Mouse (Mus musculus): Measurements from ENCODE around the gene Gm37419. TPM values are rescaled to one million over a fixed set of nuclear protein-coding genes. Genes with fewer than 3 reads are reported as not detected.

The Gm37419 gene
- polyA plus RNA-seq, 1 experiment: not detected

- H3K9me3 ChIP-seq (ENCODE audit: control insufficient read depth, low read length): no peaks in the 10 kb centered on the region
- no peak overlapping the region for H3K4me3 ChIP-seq (replicated peaks)
- no peaks in the 10 kb centered on the region for H3K27me3 ChIP-seq (ENCODE audit: control insufficient read depth)
- H3K4me1 ChIP-seq (ENCODE audit: control insufficient read depth): peaks cover 2% of the 10 kb centered on the region; the same call in 1 of the 2 replicates
- TF ChIP-seq GATA1 (IDR thresholded peaks at IDR 0.05; ENCODE audit: low read length) (no peak), TAL1 (IDR thresholded peaks at IDR 0.05; ENCODE audit: low read length) (no peak)
- no peaks in the 10 kb centered on the region for H3K36me3 ChIP-seq (ENCODE audit: control insufficient read depth)
These were observed 37.2 kb downstream of the Gm37419 start for GRCm38 (mm10) chr16:24025442-24025841.

GRCm38 (mm10) chr16:24029965-24030672 lies 41.8 kb downstream of the Gm37419 start:
- no peak for TF ChIP-seq GATA1 (IDR thresholded peaks at IDR 0.05; ENCODE audit: low read length)
- no peak for TF ChIP-seq TAL1 (IDR thresholded peaks at IDR 0.05; ENCODE audit: low read length)
- H3K27me3 ChIP-seq (ENCODE audit: control insufficient read depth): no peaks in the 10 kb centered on the region
- no peaks in the 10 kb centered on the region for H3K36me3 ChIP-seq (ENCODE audit: control insufficient read depth)
- peaks cover 2% of the 10 kb centered on the region; the same call in 1 of the 2 replicates for H3K9me3 ChIP-seq (ENCODE audit: control insufficient read depth, low read length)
- peaks cover 2% of the 10 kb centered on the region; the same call in 1 of the 2 replicates for H3K4me1 ChIP-seq (ENCODE audit: control insufficient read depth)
- H3K4me3 ChIP-seq (replicated peaks): no peak overlapping the region

- Histone ChIP-seq H3K27me3 (ENCODE audit: control insufficient read depth) (no peaks in the 10 kb centered on the region), H3K9me3 (ENCODE audit: control insufficient read depth, low read length) (peaks cover 2% of the 10 kb centered on the region; the same call in 1 of the 2 replicates), H3K4me3 (replicated peaks) (no peak overlapping the region), H3K36me3 (ENCODE audit: control insufficient read depth) (no peaks in the 10 kb centered on the region), H3K4me1 (ENCODE audit: control insufficient read depth) (no peaks in the 10 kb centered on the region)
- TF ChIP-seq TAL1 (IDR thresholded peaks at IDR 0.05; ENCODE audit: low read length): no peak
- TF ChIP-seq GATA1 (IDR thresholded peaks at IDR 0.05; ENCODE audit: low read length): no peak
These were observed 45.0 kb downstream of the Gm37419 start for GRCm38 (mm10) chr16:24033259-24033658.

GRCm38 (mm10) chr16:24034450-24034849 lies 46.2 kb downstream of the Gm37419 start:
- H3K36me3 ChIP-seq (ENCODE audit: control insufficient read depth): no peaks in the 10 kb centered on the region
- H3K4me1 ChIP-seq (ENCODE audit: control insufficient read depth): no peaks in the 10 kb centered on the region
- H3K9me3 ChIP-seq (ENCODE audit: control insufficient read depth, low read length): peaks cover 2% of the 10 kb centered on the region; the same call in 1 of the 2 replicates
- H3K4me3 ChIP-seq (replicated peaks): no peak overlapping the region
- no peaks in the 10 kb centered on the region for H3K27me3 ChIP-seq (ENCODE audit: control insufficient read depth)
- TF ChIP-seq GATA1 (IDR thresholded peaks at IDR 0.05; ENCODE audit: low read length): no peak
- TF ChIP-seq TAL1 (IDR thresholded peaks at IDR 0.05; ENCODE audit: low read length): no peak

- no peaks in the 10 kb centered on the region for H3K4me1 ChIP-seq (ENCODE audit: control insufficient read depth)
- H3K27me3 ChIP-seq (ENCODE audit: control insufficient read depth): no peaks in the 10 kb centered on the region
- no peak for TF ChIP-seq TAL1 (IDR thresholded peaks at IDR 0.05; ENCODE audit: low read length)
- no peak for TF ChIP-seq GATA1 (IDR thresholded peaks at IDR 0.05; ENCODE audit: low read length)
- no peaks in the 10 kb centered on the region for H3K36me3 ChIP-seq (ENCODE audit: control insufficient read depth)
- no peak overlapping the region for H3K4me3 ChIP-seq (replicated peaks)
- H3K9me3 ChIP-seq (ENCODE audit: control insufficient read depth, low read length): peaks cover 2% of the 10 kb centered on the region; the same call in 1 of the 2 replicates
These were observed 47.5 kb downstream of the Gm37419 start for GRCm38 (mm10) chr16:24035767-24036166.

GRCm38 (mm10) chr16:24036398-24036797 lies 48.1 kb downstream of the Gm37419 start:
- Histone ChIP-seq H3K27me3 (ENCODE audit: control insufficient read depth) (no peaks in the 10 kb centered on the region), H3K4me1 (ENCODE audit: control insufficient read depth) (no peaks in the 10 kb centered on the region), H3K9me3 (ENCODE audit: control insufficient read depth, low read length) (peaks cover 2% of the 10 kb centered on the region; the same call in 1 of the 2 replicates), H3K4me3 (replicated peaks) (no peak overlapping the region), H3K36me3 (ENCODE audit: control insufficient read depth) (no peaks in the 10 kb centered on the region)
- TF ChIP-seq GATA1 (IDR thresholded peaks at IDR 0.05; ENCODE audit: low read length): no peak
- no peak for TF ChIP-seq TAL1 (IDR thresholded peaks at IDR 0.05; ENCODE audit: low read length)

Other genes starting within 250 kb of the Gm37419 start
- gene Sst, start 97.5 kb upstream of the Gm37419 start, polyA plus RNA-seq (2012): not detected in 2 replicates
- gene Rtp2, start 56.1 kb upstream of the Gm37419 start, polyA plus RNA-seq (2012): not detected in 2 replicates
- gene Bcl6, start 370 bp downstream of the Gm37419 start, polyA plus RNA-seq (2012): 0.02 and 0.04 TPM in 2 replicates